Mouse (Mus musculus) layer of hippocampus, postnatal 14 days (tissue): Measurements from ENCODE around the gene Lrrc49. TPM values are rescaled to one million over a fixed set of nuclear protein-coding genes. Genes with fewer than 3 reads are reported as not detected.

Source experiments
- DNase-seq, 2 experiments: peaks; one replicate each; pipeline ENCODE4 v3.0.0; 2021 to 2022; ENCODE audit warnings: low spot score in 2 of 2, mixed read lengths in 1 of 2
- long read RNA-seq, 2 experiments: library from polyadenylated mRNA; stranded (forward); transcript quantifications; one replicate each; pipeline ENCODE4 v2.0.0; 2021
- total RNA-seq, 2 experiments: library from RNA; stranded (reverse); gene quantifications; 2 replicates each; pipeline ENCODE4 v1.2.3; 2021

Lrrc49 gene
- total RNA-seq, result 10 to 100 TPM; 53.6 to 62.6 TPM
- long read RNA-seq, experiment 1, transcript Lrrc49-204 (16 exons, 2,779 nt), result major isoform, 12 of 28 reads
- long read RNA-seq, experiment 1, partial matches to known transcripts, result 9 of 28 reads
- long read RNA-seq, experiment 1, other reads (novel, unspliced or antisense), result 6 of 28 reads
- long read RNA-seq, experiment 2, transcript Lrrc49-204 (16 exons, 2,779 nt), result major isoform, 13 of 25 reads
- long read RNA-seq, experiment 2, partial matches to known transcripts, result 5 of 25 reads
- long read RNA-seq, experiment 2, other reads (novel, unspliced or antisense), result 4 of 25 reads

GRCm38 (mm10) chr9:60687891-60688324 lies at the start of gene Lrrc49:
Gene Lrrc49, minus strand, starts transcription at chr9:60688158.
- DNase-seq, result peak; percentile 92

- DNase-seq, result no peak
Measured at GRCm38 (mm10) chr9:60734321-60734720, 46.4 kb upstream of the Lrrc49 start.

- DNase-seq, result no peak
Measured at GRCm38 (mm10) chr9:60724968-60725367, 37.0 kb upstream of the Lrrc49 start.

GRCm38 (mm10) chr9:60719687-60720086 lies 31.7 kb upstream of the Lrrc49 start:
- no peak for DNase-seq

GRCm38 (mm10) chr9:60718284-60718683 lies 30.3 kb upstream of the Lrrc49 start:
- peak; percentile 35 to 61 for DNase-seq

GRCm38 (mm10) chr9:60715828-60716227 lies 27.9 kb upstream of the Lrrc49 start:
- DNase-seq, result no peak

- no peak for DNase-seq
Measured at GRCm38 (mm10) chr9:60715271-60715670, 27.3 kb upstream of the Lrrc49 start.

- DNase-seq, result no peak
Measured at GRCm38 (mm10) chr9:60714191-60714590, 26.2 kb upstream of the Lrrc49 start.

- no peak for DNase-seq
Measured at GRCm38 (mm10) chr9:60713616-60714015, 25.7 kb upstream of the Lrrc49 start.

- peak in 1 of 2 experiments; percentile 56 for DNase-seq
Measured at GRCm38 (mm10) chr9:60712771-60713541, 25.0 kb upstream of the Lrrc49 start, which contains the start of gene Larp6. Gene Larp6, plus strand, starts transcription at chr9:60712989.

- no peak for DNase-seq
Measured at GRCm38 (mm10) chr9:60712011-60712410, 24.1 kb upstream of the Lrrc49 start.

- DNase-seq, result no peak
Measured at GRCm38 (mm10) chr9:60709721-60710120, 21.8 kb upstream of the Lrrc49 start.

GRCm38 (mm10) chr9:60708606-60709005 lies 20.6 kb upstream of the Lrrc49 start:
- DNase-seq, result no peak

GRCm38 (mm10) chr9:60707594-60707993 lies 19.6 kb upstream of the Lrrc49 start:
- DNase-seq, result no peak

- no peak for DNase-seq
Measured at GRCm38 (mm10) chr9:60699581-60700231, 11.7 kb upstream of the Lrrc49 start.

- no peak for DNase-seq
Measured at GRCm38 (mm10) chr9:60696271-60696985, 8.5 kb upstream of the Lrrc49 start.

GRCm38 (mm10) chr9:60693986-60694385 lies 6.0 kb upstream of the Lrrc49 start:
- no peak for DNase-seq

GRCm38 (mm10) chr9:60692624-60693023 lies 4.7 kb upstream of the Lrrc49 start:
- DNase-seq, result no peak

GRCm38 (mm10) chr9:60687415-60687814 lies 543 bp downstream of the Lrrc49 start:
- no peak for DNase-seq

GRCm38 (mm10) chr9:60682753-60683152 lies 5.2 kb downstream of the Lrrc49 start:
- DNase-seq, result no peak

- no peak for DNase-seq
Measured at GRCm38 (mm10) chr9:60681005-60681404, 7.0 kb downstream of the Lrrc49 start.
